Mouse (Mus musculus): Measurements from ENCODE around the gene Triobp. TPM values are rescaled to one million over a fixed set of nuclear protein-coding genes. Genes with fewer than 3 reads are reported as not detected.

The Triobp gene
- total RNA-seq, 2 experiments from 2014 or later, result 16.3 to 43.6 TPM

DNA sequence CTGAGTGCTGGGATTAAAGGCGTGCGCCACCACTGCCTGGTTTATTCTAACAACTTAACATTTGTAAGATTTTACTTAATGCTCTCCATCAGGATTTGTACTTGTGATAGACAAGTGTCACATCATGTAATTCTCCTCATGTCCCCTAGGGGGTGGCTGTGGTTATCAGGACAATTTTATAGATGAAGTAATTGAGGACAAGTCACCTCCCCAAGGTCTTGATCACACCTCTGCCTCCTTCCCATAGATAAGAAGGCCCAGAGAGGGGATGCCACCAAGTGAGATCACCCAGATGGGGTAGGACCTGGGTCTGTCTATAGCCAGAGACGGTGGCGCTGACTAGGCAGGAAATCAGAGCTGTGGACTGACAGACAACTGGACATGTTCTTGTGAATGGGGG lies 8.8 kb downstream of the Triobp start:
- peak; percentile 50; the same call in 1 of the 2 replicates for ATAC-seq (replicated peaks; ENCODE audit: low FRiP score, poor library complexity, severe bottlenecking)

DNA sequence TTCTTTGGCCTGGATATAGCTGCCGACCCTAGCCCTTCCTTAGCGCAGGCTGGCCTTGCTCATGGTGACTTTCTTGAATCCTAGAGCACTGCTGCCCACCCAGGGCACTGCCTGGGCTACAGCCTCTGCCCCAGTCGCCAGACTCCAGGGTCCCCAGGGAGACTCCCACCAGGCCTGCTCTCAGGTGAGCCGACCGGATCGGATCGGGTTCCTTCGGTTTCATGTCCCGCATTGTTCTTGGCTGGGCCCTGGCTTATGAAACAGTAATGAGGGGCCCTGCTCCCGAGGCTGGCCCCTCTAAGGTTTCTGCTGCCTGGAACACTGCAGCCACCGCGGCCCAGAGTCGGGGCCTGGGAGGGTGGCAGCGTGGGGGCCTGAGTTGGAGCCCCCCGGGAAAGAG lies 9.5 kb downstream of the Triobp start:
- ATAC-seq (replicated peaks; ENCODE audit: low FRiP score, poor library complexity, severe bottlenecking), result no peak

DNA sequence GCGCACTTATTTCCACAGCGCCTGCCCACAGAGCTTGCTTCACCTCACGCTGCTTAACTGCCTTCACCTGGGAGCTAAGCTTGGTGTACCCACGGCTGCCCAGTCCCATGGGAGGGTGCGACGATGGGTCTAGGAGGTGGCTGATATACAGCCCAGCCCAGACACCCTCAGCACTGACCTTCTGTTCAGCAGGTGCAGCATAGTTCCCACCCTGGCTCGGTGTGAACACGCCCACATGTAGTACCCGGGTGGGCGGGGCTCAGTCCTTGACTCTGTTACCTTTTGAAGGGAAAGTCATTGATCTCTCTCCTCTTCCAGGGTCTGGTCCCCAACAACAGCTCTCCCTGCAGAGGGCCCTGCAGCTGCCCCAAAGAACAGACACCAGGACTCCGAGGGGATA lies 12.0 kb downstream of the Triobp start:
- ATAC-seq (replicated peaks; ENCODE audit: low FRiP score, poor library complexity, severe bottlenecking), result no peak

DNA sequence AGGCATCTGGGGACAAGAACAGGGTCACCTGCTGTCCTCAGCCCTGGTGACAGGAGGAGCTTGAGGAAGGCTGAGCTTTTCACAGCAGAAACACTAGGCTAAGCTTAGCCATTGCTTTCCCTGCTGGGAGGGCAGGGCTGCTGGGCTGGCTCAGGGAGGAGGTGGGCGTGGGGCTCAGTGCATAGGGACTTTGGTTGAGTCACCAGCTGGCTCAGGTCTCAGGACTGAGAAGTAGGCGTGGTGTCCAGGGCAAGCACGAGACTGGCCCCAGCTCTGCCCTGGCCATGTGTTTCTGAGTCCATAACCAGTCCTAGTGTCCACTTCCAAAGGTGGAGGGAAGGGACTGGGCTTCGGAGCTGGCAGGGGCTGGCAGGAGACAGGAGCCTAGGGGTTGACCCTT lies 12.6 kb downstream of the Triobp start:
- no peak for ATAC-seq (replicated peaks; ENCODE audit: low FRiP score, poor library complexity, severe bottlenecking)

DNA sequence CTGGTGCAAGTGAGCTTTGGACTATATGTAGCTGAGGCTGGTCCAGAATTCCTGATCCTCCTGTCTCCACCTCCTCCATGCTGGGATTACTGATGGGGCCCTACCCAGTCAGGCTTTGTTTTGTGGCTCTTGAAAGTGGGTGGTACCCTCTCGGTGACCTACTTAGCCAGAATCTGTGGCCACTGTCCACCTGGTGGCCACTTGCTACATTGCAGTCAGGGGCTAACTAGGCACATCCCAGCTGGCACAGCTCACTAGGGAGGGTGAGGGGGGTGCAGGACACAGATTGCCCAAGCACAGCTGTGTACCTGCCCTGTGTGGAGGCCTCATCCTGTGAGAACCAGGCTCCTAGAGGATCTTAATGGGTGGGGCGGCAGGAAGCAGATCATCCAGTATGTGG lies 15.4 kb downstream of the Triobp start:
- peak; percentile 72 for ATAC-seq (replicated peaks; ENCODE audit: low FRiP score, poor library complexity, severe bottlenecking)

DNA sequence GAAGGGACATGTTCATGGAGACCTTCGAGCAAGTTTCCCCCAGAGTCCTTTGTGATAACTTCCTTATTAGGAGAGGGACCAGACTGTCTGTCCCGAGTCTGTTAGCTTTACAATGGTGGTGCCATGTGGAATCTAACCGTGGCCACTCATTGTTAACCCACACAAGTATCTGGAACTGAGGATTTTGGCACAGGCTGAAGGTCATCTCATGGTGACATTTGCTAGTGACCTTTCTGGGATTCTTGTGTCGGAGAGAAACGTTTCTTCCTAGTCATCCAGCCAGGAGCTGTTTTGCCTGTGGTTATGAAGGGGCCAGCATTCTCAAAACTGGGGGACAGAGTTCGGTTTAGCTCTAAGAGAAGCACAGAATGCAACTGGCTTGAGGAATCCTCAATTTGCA lies 24.1 kb downstream of the Triobp start:
- ATAC-seq (replicated peaks; ENCODE audit: low FRiP score, poor library complexity, severe bottlenecking), result no peak

DNA sequence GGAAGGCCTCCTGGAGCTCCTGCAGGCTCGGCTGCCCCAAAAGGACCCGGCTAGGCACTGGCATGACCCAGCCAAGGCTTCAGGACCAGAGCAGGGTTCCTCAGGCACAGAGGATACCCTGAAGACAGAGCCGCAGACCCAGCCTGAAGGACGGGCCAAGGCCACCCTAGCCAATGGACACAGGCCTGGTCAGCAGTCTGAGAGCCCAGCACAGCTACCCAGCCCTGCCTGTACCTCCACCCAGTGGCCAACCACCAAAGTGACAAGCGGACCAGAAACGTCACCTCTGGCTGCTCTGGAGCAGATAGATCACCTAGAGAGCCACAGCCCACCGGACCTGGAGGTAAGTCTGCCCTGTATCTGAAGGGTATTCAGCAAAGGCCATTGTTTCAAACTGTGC lies 26.4 kb downstream of the Triobp start:
- no peak for ATAC-seq (replicated peaks; ENCODE audit: low FRiP score, poor library complexity, severe bottlenecking)

DNA sequence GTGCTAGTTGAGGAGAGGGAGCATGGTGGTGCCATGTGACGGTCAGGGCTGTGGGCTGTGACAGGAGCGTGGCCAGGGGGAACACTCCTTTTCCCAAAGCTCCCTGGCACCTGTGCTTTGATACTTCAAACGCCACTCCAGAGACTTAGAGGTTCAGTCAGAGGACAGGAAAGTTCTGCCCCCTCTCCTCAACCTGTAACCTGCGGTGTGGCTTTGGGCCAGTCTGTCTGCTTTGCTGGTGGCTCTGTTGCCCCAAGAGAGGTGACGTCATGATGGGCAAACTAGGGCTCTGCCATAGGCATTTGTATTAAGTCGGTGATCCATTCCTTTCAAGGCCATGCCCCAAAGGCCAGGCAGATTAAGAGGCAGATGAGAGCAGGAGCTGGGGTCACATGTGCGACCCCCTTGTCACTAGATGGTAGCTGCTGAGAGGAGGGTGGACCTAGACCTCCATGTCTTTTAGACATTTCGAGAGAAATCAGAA lies 30.2 kb downstream of the Triobp start:
- ATAC-seq (replicated peaks; ENCODE audit: low FRiP score, poor library complexity, severe bottlenecking), result no peak

DNA sequence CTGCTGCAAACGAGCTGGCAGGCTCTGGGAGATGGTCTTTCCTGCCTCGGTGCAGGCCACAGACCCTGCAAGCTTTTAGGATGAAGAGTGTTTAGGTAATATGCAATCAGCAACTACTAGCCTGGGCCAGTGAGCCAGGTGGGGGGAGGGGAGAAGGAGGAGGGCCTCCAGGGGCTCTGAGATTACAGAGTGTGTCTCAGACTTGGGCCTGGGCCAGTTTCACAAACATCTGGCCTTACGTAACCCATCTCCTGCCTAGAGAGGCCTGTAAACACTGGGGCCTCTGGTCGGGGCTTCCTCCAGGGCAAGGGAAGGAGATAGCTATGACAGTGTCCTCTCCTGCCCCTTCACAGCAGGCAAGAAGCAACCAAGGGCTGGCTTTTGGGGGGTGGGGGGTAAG lies 31.4 kb downstream of the Triobp start:
- no peak for ATAC-seq (replicated peaks; ENCODE audit: low FRiP score, poor library complexity, severe bottlenecking)

DNA sequence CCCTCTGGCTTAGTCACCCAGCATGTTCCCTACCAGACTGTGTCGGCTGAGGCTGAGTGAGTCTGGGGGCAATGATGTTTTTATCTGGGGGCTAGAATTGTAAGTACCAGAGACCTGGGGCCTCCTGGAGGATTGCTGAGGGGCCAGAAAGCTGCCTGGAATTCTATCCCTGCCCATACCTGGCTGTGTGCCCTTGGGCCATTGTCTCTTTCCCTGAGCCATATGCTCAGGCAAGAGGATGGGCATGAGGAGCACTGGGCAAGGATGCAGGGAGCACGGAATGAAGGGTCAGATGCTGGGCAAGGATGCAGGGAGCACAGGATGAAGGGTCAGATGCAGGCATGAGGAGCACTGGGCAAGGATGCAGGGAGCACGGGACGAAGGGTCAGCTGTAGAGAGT lies 32.6 kb downstream of the Triobp start:
- no peak for ATAC-seq (replicated peaks; ENCODE audit: low FRiP score, poor library complexity, severe bottlenecking)

DNA sequence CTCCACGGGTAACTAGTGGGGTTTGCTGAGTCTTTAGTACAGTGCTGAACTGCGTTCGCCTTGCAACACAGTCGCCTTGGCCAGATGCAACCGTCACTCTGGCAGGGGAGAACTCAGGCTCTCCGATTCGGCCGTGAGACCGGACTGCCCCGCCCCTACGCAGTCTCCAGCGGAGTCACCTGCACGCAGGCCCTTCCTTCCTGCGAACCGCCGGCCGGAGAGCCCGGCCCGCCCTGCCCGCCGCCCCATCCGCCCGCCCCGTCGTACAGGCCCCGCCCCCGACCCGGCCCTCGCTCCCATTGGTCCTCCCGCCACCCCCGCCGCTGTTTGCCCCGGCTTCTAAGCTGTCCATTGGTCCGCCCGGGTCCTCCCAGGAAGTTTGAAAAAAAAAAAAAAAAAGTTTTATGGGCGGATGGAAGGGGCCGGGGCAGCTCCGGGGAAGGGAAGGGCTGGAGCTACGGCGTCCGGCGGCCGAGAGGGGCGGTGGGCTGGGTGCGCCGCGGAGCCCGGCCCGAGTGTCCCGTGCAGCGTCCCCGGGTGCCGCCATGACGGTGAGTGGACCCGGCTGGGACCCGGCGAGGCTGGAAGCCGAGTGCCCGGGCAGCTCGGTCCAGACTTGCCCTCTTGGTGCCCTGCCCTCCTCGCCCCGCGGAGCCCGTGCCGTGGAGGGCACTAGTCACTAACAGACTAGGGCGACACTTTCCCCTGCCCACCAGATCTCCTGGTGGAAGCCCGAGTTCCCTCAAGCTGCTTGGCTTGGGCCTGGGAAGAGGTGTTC lies 35.3 kb downstream of the Triobp start:
- ATAC-seq (replicated peaks; ENCODE audit: low FRiP score, poor library complexity, severe bottlenecking), result peak; percentile 85

DNA sequence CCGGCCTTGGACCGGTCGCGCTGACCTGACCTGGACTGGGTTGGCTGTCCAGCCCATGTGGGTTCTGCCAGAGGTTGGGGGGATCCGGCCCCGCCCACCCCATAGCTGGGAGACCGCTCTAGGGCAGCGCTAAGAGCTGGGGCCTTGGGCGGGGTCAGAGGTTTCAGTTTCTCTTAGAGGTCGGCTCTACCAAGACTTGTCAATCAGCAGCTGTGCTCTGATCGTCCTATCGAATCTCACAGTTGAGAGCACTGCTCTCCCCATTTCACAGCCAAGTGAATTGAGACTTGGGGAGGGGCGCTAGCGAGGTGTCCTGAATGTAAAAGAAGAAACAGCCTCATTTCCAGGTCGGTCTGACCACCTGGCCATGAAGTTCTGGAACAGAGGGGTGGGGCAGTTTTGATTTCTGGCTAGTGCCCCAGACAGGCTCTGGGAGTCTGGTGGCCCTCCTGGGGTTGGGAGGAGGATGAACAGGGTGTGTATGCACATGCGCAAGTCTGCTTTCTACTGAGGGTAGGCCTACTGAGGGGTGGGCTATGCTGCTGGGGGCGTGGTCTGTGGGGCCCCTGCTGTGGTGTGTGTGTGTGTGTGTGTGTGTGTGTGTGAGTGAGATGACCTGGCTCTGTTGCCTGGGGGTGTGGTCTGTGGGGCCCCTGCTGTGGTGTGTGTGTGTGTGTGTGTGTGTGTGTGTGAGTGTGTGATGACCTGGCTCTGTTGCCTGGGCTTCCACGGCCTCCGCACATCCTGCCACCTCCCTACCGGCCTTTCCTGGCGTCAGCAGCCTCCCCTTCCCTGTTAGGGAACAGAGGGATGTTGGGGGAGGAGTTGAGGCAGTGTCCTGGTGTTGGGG lies 36.1 kb downstream of the Triobp start:
- peak; percentile 54 for ATAC-seq (replicated peaks; ENCODE audit: low FRiP score, poor library complexity, severe bottlenecking)

DNA sequence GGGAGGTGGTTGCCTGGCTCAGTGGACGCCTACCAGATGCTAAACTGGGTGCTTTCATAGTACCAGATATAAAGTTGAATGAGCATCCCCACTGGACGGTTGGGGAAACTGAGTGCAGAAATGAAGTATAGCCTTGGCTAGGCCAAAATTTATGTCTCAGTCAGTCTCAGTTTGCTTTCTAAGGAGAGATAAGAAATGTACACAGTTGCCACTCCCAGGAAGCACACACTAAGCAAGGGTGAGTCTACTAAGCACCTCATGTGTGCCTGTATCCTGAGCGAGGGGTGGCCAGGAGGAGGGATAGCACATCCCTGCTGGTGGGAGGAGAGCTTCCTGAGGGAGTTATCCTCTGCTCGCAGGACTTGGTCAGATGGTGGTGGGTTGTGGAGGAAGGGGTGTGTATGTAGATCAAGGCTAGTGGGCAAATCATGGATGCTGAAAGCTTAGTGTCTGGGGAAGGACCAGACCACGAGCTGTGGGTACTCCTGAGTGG lies 36.8 kb downstream of the Triobp start:
- no peak for ATAC-seq (replicated peaks; ENCODE audit: low FRiP score, poor library complexity, severe bottlenecking)

DNA sequence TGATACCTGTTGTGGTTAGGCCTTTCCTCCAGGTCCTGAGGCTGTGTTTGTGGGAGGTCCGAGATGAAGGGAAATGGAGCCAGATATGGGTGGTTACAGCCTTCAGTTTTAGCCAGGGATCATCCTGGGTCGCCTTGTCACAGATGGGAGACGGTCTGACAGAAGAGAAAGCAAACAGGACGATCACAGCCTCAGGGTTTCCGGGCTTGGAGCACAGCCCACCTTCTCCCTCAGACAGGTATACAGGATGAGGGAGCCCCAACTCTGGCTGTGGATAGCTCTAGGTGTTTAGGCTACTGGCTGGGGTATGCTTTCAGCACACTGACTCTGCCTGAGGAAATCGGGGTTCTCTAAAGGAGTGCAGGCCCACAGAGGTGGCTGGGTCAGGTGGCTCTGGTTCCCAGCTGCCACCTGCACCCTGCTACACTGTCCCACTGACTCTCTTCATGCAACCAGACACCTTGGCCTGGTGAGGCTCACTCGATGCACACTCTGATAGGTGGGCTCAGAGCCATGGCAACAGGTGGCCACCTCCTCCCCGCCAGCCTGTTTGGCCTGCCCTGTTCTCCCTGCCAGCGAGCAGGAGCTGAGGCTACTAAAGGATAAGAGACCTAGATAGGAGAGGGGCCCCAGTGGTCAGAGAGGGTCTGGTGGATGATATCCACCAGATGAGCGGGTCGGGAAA lies 39.2 kb downstream of the Triobp start:
- ATAC-seq (replicated peaks; ENCODE audit: low FRiP score, poor library complexity, severe bottlenecking), result no peak

DNA sequence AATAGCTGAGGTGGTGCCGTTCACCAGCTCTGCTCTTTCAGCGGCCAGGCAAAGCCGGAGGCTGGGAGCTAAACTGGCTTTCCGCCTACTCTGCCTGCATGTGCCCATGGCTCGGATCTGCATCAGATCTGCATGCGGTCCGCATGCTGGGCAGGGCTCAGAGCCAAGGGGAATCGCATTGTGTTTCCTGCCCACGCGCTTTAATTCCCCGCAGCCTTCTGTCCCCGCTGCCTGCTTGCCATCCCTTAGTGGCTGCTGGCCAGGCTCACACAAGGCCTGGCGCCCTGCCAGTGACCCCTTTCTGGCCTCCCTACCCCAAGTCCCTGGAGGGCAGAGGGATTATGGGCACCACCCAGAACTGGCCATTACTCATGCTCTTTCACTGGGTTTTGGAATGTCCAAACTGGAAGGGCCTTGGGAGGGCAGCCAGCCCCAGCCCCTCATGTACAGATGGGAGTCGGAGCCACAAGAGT lies 41.0 kb downstream of the Triobp start:
- no peak for ATAC-seq (replicated peaks; ENCODE audit: low FRiP score, poor library complexity, severe bottlenecking)

DNA sequence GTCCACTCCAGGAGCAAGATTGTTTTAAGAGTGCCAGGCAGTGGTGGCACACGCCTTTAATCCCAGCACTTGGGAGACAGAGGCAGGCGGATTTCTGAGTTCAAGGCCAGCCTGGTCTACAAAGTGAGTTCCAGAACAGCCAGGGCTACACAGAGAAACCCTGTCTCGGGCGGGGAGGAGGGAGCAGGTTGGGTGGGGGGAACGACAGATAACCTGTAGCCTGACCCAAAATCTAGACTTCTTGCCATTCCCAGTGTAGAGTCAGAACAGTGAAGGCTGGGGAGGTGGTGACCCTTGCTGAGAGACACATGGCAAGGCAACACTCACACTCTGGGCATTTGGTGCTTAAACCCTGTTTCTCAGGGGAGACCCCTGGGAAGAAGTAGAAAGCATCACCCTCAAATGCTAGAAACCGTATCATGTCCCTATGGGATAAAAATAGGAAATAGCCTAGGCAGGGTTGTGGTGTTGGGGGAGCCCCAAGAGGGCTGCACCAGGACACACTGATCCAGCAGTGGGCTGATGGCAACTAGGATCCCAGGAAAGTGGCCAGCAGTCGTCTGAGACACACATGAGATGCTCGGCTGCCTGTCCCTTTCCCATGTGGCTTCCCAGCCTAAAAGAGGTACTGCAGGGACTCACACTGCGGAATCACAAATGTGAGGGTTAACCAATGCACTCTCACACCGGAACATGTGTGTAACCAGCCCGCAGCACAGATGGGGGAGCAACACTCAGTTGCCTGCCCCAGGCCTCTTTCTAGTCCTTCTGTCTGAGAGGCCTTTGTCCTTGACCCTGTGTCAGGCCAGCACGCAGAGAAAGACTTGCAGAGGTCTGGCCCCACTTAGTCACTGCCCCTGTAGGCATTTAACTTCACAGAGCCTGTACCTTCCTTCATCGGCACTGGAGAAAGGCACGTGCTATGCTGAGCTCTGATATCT lies 41.9 kb downstream of the Triobp start:
- no peak for ATAC-seq (replicated peaks; ENCODE audit: low FRiP score, poor library complexity, severe bottlenecking)

DNA sequence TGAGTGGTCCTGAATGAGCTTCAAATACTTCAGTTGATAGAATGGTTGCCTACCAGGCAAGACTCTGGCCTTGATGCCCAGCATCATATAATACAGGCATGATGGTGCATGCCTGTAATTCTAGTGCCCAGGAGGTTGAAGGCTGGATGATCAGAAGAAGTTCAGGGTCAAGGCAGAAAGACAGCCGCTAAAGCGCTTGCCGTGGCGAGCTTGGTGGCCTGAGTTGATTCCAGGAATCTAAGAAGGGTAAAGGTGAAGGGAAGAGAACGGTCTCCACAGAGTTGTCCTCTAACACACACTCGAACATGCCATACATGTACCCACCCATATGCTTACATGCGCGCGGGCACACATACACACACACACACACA lies 42.6 kb downstream of the Triobp start:
- ATAC-seq (replicated peaks; ENCODE audit: low FRiP score, poor library complexity, severe bottlenecking), result no peak

DNA sequence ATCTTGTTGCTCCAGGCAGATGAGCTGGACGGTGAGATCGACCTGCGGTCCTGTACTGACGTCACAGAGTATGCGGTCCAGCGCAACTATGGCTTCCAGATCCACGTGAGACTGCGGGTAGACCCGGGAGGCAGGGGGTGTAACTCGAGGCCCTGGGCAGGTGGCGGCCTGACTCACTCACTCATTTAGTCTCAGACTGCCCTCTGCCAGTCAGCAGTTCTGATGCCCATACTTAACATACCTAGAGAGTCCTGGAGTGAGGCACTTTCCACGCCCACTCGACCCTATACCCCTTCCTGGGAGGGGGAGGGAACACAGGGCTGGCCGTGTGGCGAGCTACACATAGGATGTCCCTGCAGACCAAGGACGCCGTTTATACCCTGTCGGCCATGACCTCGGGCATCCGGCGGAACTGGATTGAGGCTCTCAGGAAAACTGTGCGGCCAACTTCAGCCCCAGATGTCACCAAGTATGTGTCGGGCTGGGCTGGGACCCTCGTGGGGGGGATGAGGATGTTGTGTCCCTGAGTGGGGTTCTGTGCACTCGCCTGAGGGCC lies 43.5 kb downstream of the Triobp start:
- ATAC-seq (replicated peaks; ENCODE audit: low FRiP score, poor library complexity, severe bottlenecking), result no peak

DNA sequence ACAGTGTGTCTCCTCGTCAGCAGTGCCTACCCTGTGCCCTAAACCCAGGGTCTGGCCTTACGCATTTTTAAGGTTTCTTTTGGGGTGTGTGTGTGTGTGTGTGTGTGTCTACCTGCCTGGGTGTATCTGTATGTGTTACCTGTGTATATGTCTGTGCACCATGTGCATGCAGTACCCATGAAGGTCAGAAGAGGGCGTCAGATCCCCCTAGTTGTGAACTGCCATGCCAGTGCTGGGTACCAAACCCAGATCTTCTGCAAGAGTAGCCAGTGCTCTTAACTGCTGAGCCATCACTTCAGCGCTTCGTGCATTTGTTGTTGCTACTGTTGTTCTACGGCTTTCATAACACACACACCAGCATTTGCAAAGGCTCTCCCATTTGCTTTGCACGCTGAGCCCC lies 44.7 kb downstream of the Triobp start:
- no peak for ATAC-seq (replicated peaks; ENCODE audit: low FRiP score, poor library complexity, severe bottlenecking)

Data from erythroblast, adult 5-6 weeks (primary cell).